Mouse (Mus musculus): Measurements from ENCODE around the gene Zcchc2.

DNA sequence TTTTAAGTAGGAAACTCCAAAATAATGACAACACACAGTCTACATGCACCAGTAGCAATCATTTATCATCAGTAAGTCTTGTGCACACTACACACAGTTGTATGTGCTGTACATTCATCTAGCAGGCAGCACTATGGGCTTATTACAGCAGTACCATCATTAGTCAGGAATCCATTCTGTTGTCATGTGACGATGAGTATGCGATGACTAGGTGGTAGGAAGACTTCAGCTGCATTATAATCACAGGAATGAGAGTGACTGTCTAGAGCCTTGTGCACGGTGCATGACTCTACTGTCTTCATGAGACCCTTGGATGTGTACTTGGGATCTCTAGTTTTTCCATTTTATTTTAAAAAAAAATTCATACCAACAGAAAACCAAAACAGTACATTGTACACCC is 6.0 kb upstream of the Zcchc2 start:
- TF ChIP-seq CTCF (IDR thresholded peaks at IDR 0.05; ENCODE audit: low read depth) (no peak), EP300 (optimal IDR thresholded peaks at IDR 0.05) (no peak)
